Mouse (Mus musculus): ENCODE data around the gene Gm10778.

DNA sequence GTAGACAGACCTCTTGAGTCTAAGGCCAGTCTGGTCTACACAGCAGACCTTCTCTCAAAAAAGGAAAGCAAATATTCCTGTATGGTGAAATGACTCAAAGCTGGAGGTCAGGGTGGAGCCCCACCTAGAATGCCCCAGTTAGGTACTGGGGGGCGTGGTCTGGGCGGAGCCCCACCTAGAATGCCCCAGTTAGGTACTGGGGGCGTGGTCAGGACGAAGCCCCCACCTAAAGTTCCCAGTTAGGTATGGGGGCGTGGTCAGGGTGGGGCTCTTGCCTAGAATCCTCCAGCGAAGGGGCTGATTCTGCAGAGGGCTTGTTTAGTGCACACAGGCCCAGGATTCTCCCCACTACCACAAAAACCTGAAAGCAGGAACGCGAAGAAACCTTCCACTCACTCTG, 25.4 kb upstream of the Gm10778 start:
- TF ChIP-seq POLR2A (IDR thresholded peaks at IDR 0.05; ENCODE audit: control insufficient read depth, low read depth, low read length) (no peak), CTCF (IDR thresholded peaks at IDR 0.05; ENCODE audit: control insufficient read depth, insufficient read depth, insufficient replicate concordance, low read depth, low read length) (no peak)

Measured in testis, adult 2 months (tissue).